Mouse (Mus musculus): ENCODE measurements around the gene Rasip1. TPM values are rescaled to one million over a fixed set of nuclear protein-coding genes. Genes with fewer than 3 reads are reported as not detected.

Gene Rasip1
- polyA plus RNA-seq, 1 experiment from 2014 or later, result 17.2 TPM

- WGBS, result 91% methylated on average over 5 of the region's 5 CpGs
- ATAC-seq (ENCODE audit: low FRiP score) (no peak), DNase-seq (ENCODE audit: low spot score) (no peak)
- no peaks in the 10 kb centered on the region for H3K4me1 ChIP-seq (replicated peaks; ENCODE audit: control insufficient read depth, insufficient read depth, low read length)
- no peak overlapping the region for H3K9ac ChIP-seq
- H3K27me3 ChIP-seq (ENCODE audit: control insufficient read depth, insufficient read depth, low read length), result peaks cover 40% of the 10 kb centered on the region
- no peak overlapping the region for H3K4me3 ChIP-seq (replicated peaks; ENCODE audit: low read length)
- no peaks in the 10 kb centered on the region for H3K36me3 ChIP-seq (replicated peaks; ENCODE audit: control insufficient read depth, insufficient read depth)
- H3K27ac ChIP-seq, result no peak overlapping the region
- H3K4me2 ChIP-seq (replicated peaks), result no peak overlapping the region
- no peaks in the 10 kb centered on the region for H3K9me3 ChIP-seq (ENCODE audit: control insufficient read depth, low read length)
Measured at GRCm38 (mm10) chr7:45619592-45619991, 7.7 kb upstream of the Rasip1 start.

- DNase-seq (ENCODE audit: low spot score), result no peak
- H3K4me1 ChIP-seq (replicated peaks; ENCODE audit: control insufficient read depth, insufficient read depth, low read length), result no peaks in the 10 kb centered on the region
- H3K9ac ChIP-seq, result no peak within 1 kb of the TSS
- ATAC-seq (ENCODE audit: low FRiP score), result no peak
- H3K27ac ChIP-seq, result no peak within 1 kb of the TSS
- H3K4me3 ChIP-seq (replicated peaks; ENCODE audit: low read length), result no peak within 1 kb of the TSS
- H3K9me3 ChIP-seq (ENCODE audit: control insufficient read depth, low read length), result no peaks in the 10 kb centered on the region
- no peaks in the 10 kb centered on the region for H3K36me3 ChIP-seq (replicated peaks; ENCODE audit: control insufficient read depth, insufficient read depth)
- WGBS, result 37% methylated on average over 9 of the region's 9 CpGs
- H3K27me3 ChIP-seq (ENCODE audit: control insufficient read depth, insufficient read depth, low read length), result peaks cover 28% of the 10 kb centered on the region
- H3K4me2 ChIP-seq (replicated peaks), result no peak within 1 kb of the TSS
Measured at GRCm38 (mm10) chr7:45621443-45621842, 5.8 kb upstream of the Rasip1 start, which contains the start of gene Izumo1. Gene Izumo1 (plus strand): TSS chr7:45621811.

- no peak overlapping the region for H3K27ac ChIP-seq
- no peaks in the 10 kb centered on the region for H3K36me3 ChIP-seq (replicated peaks; ENCODE audit: control insufficient read depth, insufficient read depth)
- peaks cover 7% of the 10 kb centered on the region; the same call in 1 of the 2 replicates for H3K4me1 ChIP-seq (replicated peaks; ENCODE audit: control insufficient read depth, insufficient read depth, low read length)
- 96% methylated on average over 11 of the region's 11 CpGs for WGBS
- H3K9me3 ChIP-seq (ENCODE audit: control insufficient read depth, low read length), result no peaks in the 10 kb centered on the region
- H3K27me3 ChIP-seq (ENCODE audit: control insufficient read depth, insufficient read depth, low read length), result peaks cover 7% of the 10 kb centered on the region
- no peak for DNase-seq (ENCODE audit: low spot score)
- no peak overlapping the region for H3K4me2 ChIP-seq (replicated peaks)
- H3K9ac ChIP-seq, result no peak overlapping the region
- H3K4me3 ChIP-seq (replicated peaks; ENCODE audit: low read length), result no peak overlapping the region
- ATAC-seq (ENCODE audit: low FRiP score), result no peak
Measured at GRCm38 (mm10) chr7:45623507-45623906, 3.8 kb upstream of the Rasip1 start.

- Histone ChIP-seq H3K9ac (no peak overlapping the region), H3K9me3 (ENCODE audit: control insufficient read depth, low read length) (no peaks in the 10 kb centered on the region), H3K36me3 (replicated peaks; ENCODE audit: control insufficient read depth, insufficient read depth) (no peaks in the 10 kb centered on the region), H3K4me3 (replicated peaks; ENCODE audit: low read length) (no peak overlapping the region), H3K4me1 (replicated peaks; ENCODE audit: control insufficient read depth, insufficient read depth, low read length) (peaks cover 7% of the 10 kb centered on the region; the same call in 1 of the 2 replicates), H3K27me3 (ENCODE audit: control insufficient read depth, insufficient read depth, low read length) (no peaks in the 10 kb centered on the region; the same call in 1 of the 2 replicates), H3K4me2 (replicated peaks) (no peak overlapping the region), H3K27ac (no peak overlapping the region)
- WGBS, result 88% methylated on average over 3 of the region's 3 CpGs
- no peak for DNase-seq (ENCODE audit: low spot score)
- no peak for ATAC-seq (ENCODE audit: low FRiP score)
Measured at GRCm38 (mm10) chr7:45624718-45625117, 2.6 kb upstream of the Rasip1 start.

GRCm38 (mm10) chr7:45625481-45625880 is 1.8 kb upstream of the Rasip1 start:
- Histone ChIP-seq H3K27ac (no peak overlapping the region), H3K36me3 (replicated peaks; ENCODE audit: control insufficient read depth, insufficient read depth) (no peaks in the 10 kb centered on the region), H3K27me3 (ENCODE audit: control insufficient read depth, insufficient read depth, low read length) (no peaks in the 10 kb centered on the region; the same call in 1 of the 2 replicates), H3K4me2 (replicated peaks) (no peak overlapping the region), H3K9ac (no peak overlapping the region), H3K4me3 (replicated peaks; ENCODE audit: low read length) (no peak overlapping the region), H3K9me3 (ENCODE audit: control insufficient read depth, low read length) (no peaks in the 10 kb centered on the region), H3K4me1 (replicated peaks; ENCODE audit: control insufficient read depth, insufficient read depth, low read length) (peaks cover 7% of the 10 kb centered on the region; the same call in 1 of the 2 replicates)
- whole genome bisulfite sequencing, result 87% methylated on average over 8 of the region's 8 CpGs
- no peak for DNase-seq (ENCODE audit: low spot score)
- no peak for ATAC-seq (ENCODE audit: low FRiP score)

- no peak overlapping the region for H3K27ac ChIP-seq
- no peaks in the 10 kb centered on the region for H3K9me3 ChIP-seq (ENCODE audit: control insufficient read depth, low read length)
- H3K4me3 ChIP-seq (replicated peaks; ENCODE audit: low read length), result no peak overlapping the region
- H3K27me3 ChIP-seq (ENCODE audit: control insufficient read depth, insufficient read depth, low read length), result no peaks in the 10 kb centered on the region; the same call in 1 of the 2 replicates
- no peak for ATAC-seq (ENCODE audit: low FRiP score)
- 85% methylated on average over 7 of the region's 7 CpGs for WGBS
- no peak for DNase-seq (ENCODE audit: low spot score)
- H3K4me1 ChIP-seq (replicated peaks; ENCODE audit: control insufficient read depth, insufficient read depth, low read length), result peaks cover 7% of the 10 kb centered on the region; the same call in 1 of the 2 replicates
- H3K4me2 ChIP-seq (replicated peaks), result no peak overlapping the region
- no peaks in the 10 kb centered on the region for H3K36me3 ChIP-seq (replicated peaks; ENCODE audit: control insufficient read depth, insufficient read depth)
- H3K9ac ChIP-seq, result no peak overlapping the region
Measured at GRCm38 (mm10) chr7:45626571-45627076, 664 bp upstream of the Rasip1 start.

- peak overlapping the region; percentile 88 for H3K9ac ChIP-seq
- H3K9me3 ChIP-seq (ENCODE audit: control insufficient read depth, low read length), result no peaks in the 10 kb centered on the region
- ATAC-seq (ENCODE audit: low FRiP score), result peak; percentile 87
- H3K36me3 ChIP-seq (replicated peaks; ENCODE audit: control insufficient read depth, insufficient read depth), result no peaks in the 10 kb centered on the region
- WGBS, result 1% methylated on average over 105 of the region's 105 CpGs
- H3K27ac ChIP-seq, result peak overlapping the region; percentile 91
- H3K27me3 ChIP-seq (ENCODE audit: control insufficient read depth, insufficient read depth, low read length), result peaks cover 9% of the 10 kb centered on the region; the same call in 1 of the 2 replicates
- peak overlapping the region; percentile 99 for H3K4me2 ChIP-seq (replicated peaks)
- peak; percentile 90 for DNase-seq (ENCODE audit: low spot score)
- H3K4me1 ChIP-seq (replicated peaks; ENCODE audit: control insufficient read depth, insufficient read depth, low read length), result peaks cover 7% of the 10 kb centered on the region; the same call in 1 of the 2 replicates
- peak overlapping the region; percentile 53 for H3K4me3 ChIP-seq (replicated peaks; ENCODE audit: low read length)
Measured at GRCm38 (mm10) chr7:45628364-45629294, 1.3 kb downstream of the Rasip1 start.

GRCm38 (mm10) chr7:45630064-45630907 is 3.0 kb downstream of the Rasip1 start:
- 67% methylated on average over 23 of the region's 23 CpGs for WGBS
- Histone ChIP-seq H3K27me3 (ENCODE audit: control insufficient read depth, insufficient read depth, low read length) (peaks cover 9% of the 10 kb centered on the region; the same call in 1 of the 2 replicates), H3K27ac (no peak overlapping the region), H3K4me2 (replicated peaks) (no peak overlapping the region), H3K9me3 (ENCODE audit: control insufficient read depth, low read length) (no peaks in the 10 kb centered on the region), H3K4me1 (replicated peaks; ENCODE audit: control insufficient read depth, insufficient read depth, low read length) (peaks cover 7% of the 10 kb centered on the region; the same call in 1 of the 2 replicates), H3K9ac (no peak overlapping the region), H3K36me3 (replicated peaks; ENCODE audit: control insufficient read depth, insufficient read depth) (no peaks in the 10 kb centered on the region), H3K4me3 (replicated peaks; ENCODE audit: low read length) (no peak overlapping the region)
- ATAC-seq (ENCODE audit: low FRiP score) (no peak), DNase-seq (ENCODE audit: low spot score) (no peak)

All from hindbrain, embryonic 14.5 days (tissue).